Mouse (Mus musculus): ENCODE results near the gene Rhoa. TPM values are rescaled to one million over a fixed set of nuclear protein-coding genes. Genes with fewer than 3 reads are reported as not detected.
"Not testable (repeated sequence)": the region's sequence is repeated elsewhere in the genome, so short reads cannot be mapped to it uniquely, and the experiment has no call there.

The Rhoa gene
- polyA plus RNA-seq, 1 experiment from 2014 or later: 556 TPM

- WGBS: 10% methylated on average over 6 of the region's 6 CpGs
- ATAC-seq (ENCODE audit: low read depth): peak; percentile 53; the same call in 1 of the 2 replicates
- Histone ChIP-seq H3K4me1 (replicated peaks; ENCODE audit: control insufficient read depth, insufficient read depth, low read length) (peaks cover 8% of the 10 kb centered on the region; the same call in 1 of the 2 replicates), H3K36me3 (ENCODE audit: control insufficient read depth, insufficient read depth, low read length) (no peaks in the 10 kb centered on the region), H3K9me3 (ENCODE audit: control insufficient read depth, low read length) (no peaks in the 10 kb centered on the region), H3K9ac (ENCODE audit: low read length) (no peak overlapping the region), H3K27ac (ENCODE audit: low read length) (no peak overlapping the region), H3K4me2 (ENCODE audit: low read depth, low read length) (no peak overlapping the region), H3K27me3 (ENCODE audit: control insufficient read depth, insufficient read depth, low read depth, low read length) (no peaks in the 10 kb centered on the region), H3K4me3 (ENCODE audit: low read length) (no peak overlapping the region)
Measured at GRCm38 (mm10) chr9:108284410-108284809, 21.5 kb upstream of the Rhoa start.

- not testable (repeated sequence) for ATAC-seq (ENCODE audit: low read depth); H3K36me3 ChIP-seq (ENCODE audit: control insufficient read depth, insufficient read depth, low read length); H3K9ac ChIP-seq (ENCODE audit: low read length); H3K9me3 ChIP-seq (ENCODE audit: control insufficient read depth, low read length); H3K4me1 ChIP-seq (replicated peaks; ENCODE audit: control insufficient read depth, insufficient read depth, low read length); H3K4me2 ChIP-seq (ENCODE audit: low read depth, low read length); H3K27me3 ChIP-seq (ENCODE audit: control insufficient read depth, insufficient read depth, low read depth, low read length); H3K4me3 ChIP-seq (ENCODE audit: low read length); H3K27ac ChIP-seq (ENCODE audit: low read length)
- WGBS: 81% methylated on average over 4 of the region's 6 CpGs
Measured at GRCm38 (mm10) chr9:108287526-108288238, 18.2 kb upstream of the Rhoa start.

GRCm38 (mm10) chr9:108289347-108289746, 16.6 kb upstream of the Rhoa start:
- Histone ChIP-seq H3K27me3 (ENCODE audit: control insufficient read depth, insufficient read depth, low read depth, low read length) (no peaks in the 10 kb centered on the region), H3K4me2 (ENCODE audit: low read depth, low read length) (no peak overlapping the region), H3K4me3 (ENCODE audit: low read length) (no peak overlapping the region), H3K36me3 (ENCODE audit: control insufficient read depth, insufficient read depth, low read length) (no peaks in the 10 kb centered on the region), H3K4me1 (replicated peaks; ENCODE audit: control insufficient read depth, insufficient read depth, low read length) (peaks cover 7% of the 10 kb centered on the region), H3K9ac (ENCODE audit: low read length) (peak overlapping the region; percentile 72), H3K27ac (ENCODE audit: low read length) (no peak overlapping the region; the same call in 1 of the 2 replicates), H3K9me3 (ENCODE audit: control insufficient read depth, low read length) (no peaks in the 10 kb centered on the region)
- WGBS: 55% methylated on average over 2 of the region's 2 CpGs
- ATAC-seq (ENCODE audit: low read depth): no peak

GRCm38 (mm10) chr9:108290016-108290750, 15.7 kb upstream of the Rhoa start, which contains the start of gene Nicn1:
Gene Nicn1 (plus strand): TSS chr9:108290429.
- Histone ChIP-seq H3K9me3 (ENCODE audit: control insufficient read depth, low read length) (no peaks in the 10 kb centered on the region), H3K4me2 (ENCODE audit: low read depth, low read length) (peak within 1 kb of the TSS; percentile 81), H3K36me3 (ENCODE audit: control insufficient read depth, insufficient read depth, low read length) (peaks cover 4% of the 10 kb centered on the region; the same call in 1 of the 2 replicates), H3K27ac (ENCODE audit: low read length) (peak within 1 kb of the TSS; percentile 76), H3K27me3 (ENCODE audit: control insufficient read depth, insufficient read depth, low read depth, low read length) (no peaks in the 10 kb centered on the region), H3K4me3 (ENCODE audit: low read length) (peak within 1 kb of the TSS; percentile 76), H3K4me1 (replicated peaks; ENCODE audit: control insufficient read depth, insufficient read depth, low read length) (peaks cover 7% of the 10 kb centered on the region), H3K9ac (ENCODE audit: low read length) (peak within 1 kb of the TSS; percentile 72)
- under 1% methylated on average over 32 of the region's 32 CpGs for WGBS
- peak; percentile 99 for ATAC-seq (ENCODE audit: low read depth)

GRCm38 (mm10) chr9:108290773-108291172, 15.2 kb upstream of the Rhoa start:
- Histone ChIP-seq H3K4me3 (ENCODE audit: low read length) (peak overlapping the region; percentile 76), H3K4me1 (replicated peaks; ENCODE audit: control insufficient read depth, insufficient read depth, low read length) (peaks cover 7% of the 10 kb centered on the region), H3K4me2 (ENCODE audit: low read depth, low read length) (peak overlapping the region; percentile 81), H3K9ac (ENCODE audit: low read length) (peak overlapping the region; percentile 71), H3K27ac (ENCODE audit: low read length) (peak overlapping the region; percentile 48; the same call in 1 of the 2 replicates), H3K36me3 (ENCODE audit: control insufficient read depth, insufficient read depth, low read length) (peaks cover 4% of the 10 kb centered on the region; the same call in 1 of the 2 replicates), H3K27me3 (ENCODE audit: control insufficient read depth, insufficient read depth, low read depth, low read length) (no peaks in the 10 kb centered on the region), H3K9me3 (ENCODE audit: control insufficient read depth, low read length) (no peaks in the 10 kb centered on the region)
- WGBS: 33% methylated on average over 6 of the region's 6 CpGs
- ATAC-seq (ENCODE audit: low read depth): no peak

GRCm38 (mm10) chr9:108296453-108297355, 9.2 kb upstream of the Rhoa start, which contains the start of gene Amt:
Gene Amt (plus strand): TSS chr9:108296853.
- Histone ChIP-seq H3K9ac (ENCODE audit: low read length) (peak within 1 kb of the TSS; percentile 45), H3K27ac (ENCODE audit: low read length) (peak within 1 kb of the TSS; percentile 63), H3K4me2 (ENCODE audit: low read depth, low read length) (peak within 1 kb of the TSS; percentile 47), H3K4me3 (ENCODE audit: low read length) (peak within 1 kb of the TSS; percentile 44), H3K27me3 (ENCODE audit: control insufficient read depth, insufficient read depth, low read depth, low read length) (no peaks in the 10 kb centered on the region), H3K4me1 (replicated peaks; ENCODE audit: control insufficient read depth, insufficient read depth, low read length) (peaks cover 2% of the 10 kb centered on the region; the same call in 1 of the 2 replicates), H3K9me3 (ENCODE audit: control insufficient read depth, low read length) (no peaks in the 10 kb centered on the region), H3K36me3 (ENCODE audit: control insufficient read depth, insufficient read depth, low read length) (peaks cover 4% of the 10 kb centered on the region; the same call in 1 of the 2 replicates)
- peak; percentile 78 for ATAC-seq (ENCODE audit: low read depth)
- 20% methylated on average over 18 of the region's 18 CpGs for WGBS

- Histone ChIP-seq H3K9me3 (ENCODE audit: control insufficient read depth, low read length) (no peaks in the 10 kb centered on the region), H3K9ac (ENCODE audit: low read length) (no peak overlapping the region), H3K36me3 (ENCODE audit: control insufficient read depth, insufficient read depth, low read length) (peaks cover 12% of the 10 kb centered on the region), H3K4me3 (ENCODE audit: low read length) (no peak overlapping the region), H3K27ac (ENCODE audit: low read length) (peak overlapping the region; percentile 81), H3K27me3 (ENCODE audit: control insufficient read depth, insufficient read depth, low read depth, low read length) (no peaks in the 10 kb centered on the region), H3K4me1 (replicated peaks; ENCODE audit: control insufficient read depth, insufficient read depth, low read length) (peaks cover 10% of the 10 kb centered on the region), H3K4me2 (ENCODE audit: low read depth, low read length) (no peak overlapping the region)
- WGBS: 57% methylated on average over 3 of the region's 3 CpGs
- no peak for ATAC-seq (ENCODE audit: low read depth)
Measured at GRCm38 (mm10) chr9:108301853-108302252, 4.1 kb upstream of the Rhoa start.

GRCm38 (mm10) chr9:108304716-108305115, 1.2 kb upstream of the Rhoa start:
- H3K27ac ChIP-seq (ENCODE audit: low read length): peak overlapping the region; percentile 86
- H3K4me3 ChIP-seq (ENCODE audit: low read length): peak overlapping the region; percentile 88
- no peaks in the 10 kb centered on the region for H3K27me3 ChIP-seq (ENCODE audit: control insufficient read depth, insufficient read depth, low read depth, low read length)
- no peak for ATAC-seq (ENCODE audit: low read depth)
- peak overlapping the region; percentile 96 for H3K9ac ChIP-seq (ENCODE audit: low read length)
- H3K9me3 ChIP-seq (ENCODE audit: control insufficient read depth, low read length): no peaks in the 10 kb centered on the region
- WGBS: 65% methylated on average over 4 of the region's 4 CpGs
- H3K4me1 ChIP-seq (replicated peaks; ENCODE audit: control insufficient read depth, insufficient read depth, low read length): peaks cover 26% of the 10 kb centered on the region
- H3K36me3 ChIP-seq (ENCODE audit: control insufficient read depth, insufficient read depth, low read length): peaks cover 12% of the 10 kb centered on the region
- H3K4me2 ChIP-seq (ENCODE audit: low read depth, low read length): peak overlapping the region; percentile 84
